Mouse (Mus musculus): ENCODE measurements at regions not wholly inside any gene's neighbourhood (a gene's known extent, or its start where the extent isn't known, plus 50 kb on each side); places are given as distances from the start of the nearest gene placed in this dataset.

GRCm38 (mm10) chr1:183516167-183516566, 98.2 kb downstream of the Hhipl2 start:
- no peak for TF ChIP-seq CTCF (IDR thresholded peaks at IDR 0.05; ENCODE audit: extremely low read depth, insufficient read length, insufficient replicate concordance, low read depth, low read length)
- no peak for TF ChIP-seq POLR2A (IDR thresholded peaks at IDR 0.05; ENCODE audit: low read depth, low read length)
